Mouse (Mus musculus) spleen, adult 12 weeks (tissue): ENCODE measurements around the gene Evl.
"Not testable (repeated sequence)": the region's sequence is repeated elsewhere in the genome, so short reads cannot be mapped to it uniquely, and the experiment has no call there.

Experiments
- DNase-seq: peaks from one replicate; pipeline ENCODE4 v3.0.0; 2022; ENCODE audit warnings: low spot score

Gene Evl

GRCm38 (mm10) chr12:108554120-108554841, at the start of gene Evl:
Gene Evl (plus strand): TSS chr12:108554720.
- no peak for DNase-seq

- DNase-seq, result no peak
Measured at GRCm38 (mm10) chr12:108505846-108506245, 48.7 kb upstream of the Evl start.

GRCm38 (mm10) chr12:108507046-108507445, 47.5 kb upstream of the Evl start:
- DNase-seq, result not testable (repeated sequence)

DNA sequence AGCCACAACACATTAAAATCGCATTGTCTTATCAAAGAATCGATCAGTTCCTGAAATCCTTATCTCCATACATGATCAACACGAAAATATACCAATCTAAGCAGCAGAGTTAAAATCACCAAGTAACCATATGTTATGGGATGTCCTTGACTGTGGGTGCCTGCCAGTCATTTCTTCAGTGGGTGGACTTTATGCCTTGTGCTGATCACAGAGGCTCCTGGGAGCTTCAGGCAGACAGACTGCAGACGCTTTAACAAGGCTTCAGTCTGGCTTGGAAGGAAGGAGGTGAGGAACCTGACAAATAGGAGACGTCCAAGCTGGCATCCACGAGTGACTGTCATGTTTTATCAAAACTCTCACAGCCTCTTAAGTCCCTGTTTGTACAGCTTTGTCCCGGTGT, 43.9 kb upstream of the Evl start:
- no peak for DNase-seq

GRCm38 (mm10) chr12:108511009-108511408, 43.5 kb upstream of the Evl start:
- no peak for DNase-seq

GRCm38 (mm10) chr12:108515464-108515863, 39.1 kb upstream of the Evl start:
- no peak for DNase-seq

DNA sequence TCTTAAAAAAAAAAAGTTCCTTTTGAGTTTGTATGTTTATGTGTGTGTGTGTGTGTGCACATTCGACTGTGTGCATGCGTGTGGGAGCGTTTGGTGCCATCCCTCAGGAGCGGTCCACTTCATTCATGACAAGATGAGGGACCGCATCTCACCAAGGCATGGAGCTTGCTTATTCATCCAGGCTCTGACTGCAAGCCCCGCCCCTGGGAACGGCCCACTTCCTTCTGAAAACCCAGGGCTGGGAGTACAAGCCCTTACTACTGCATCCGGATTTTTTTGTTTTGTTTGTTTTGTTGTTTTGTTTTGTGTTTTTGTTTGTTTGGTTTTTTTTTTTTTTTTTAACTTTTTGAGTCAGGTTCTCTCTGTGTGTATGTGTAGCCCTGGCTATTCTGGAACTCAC, 35.1 kb upstream of the Evl start:
- DNase-seq, result no peak

DNA sequence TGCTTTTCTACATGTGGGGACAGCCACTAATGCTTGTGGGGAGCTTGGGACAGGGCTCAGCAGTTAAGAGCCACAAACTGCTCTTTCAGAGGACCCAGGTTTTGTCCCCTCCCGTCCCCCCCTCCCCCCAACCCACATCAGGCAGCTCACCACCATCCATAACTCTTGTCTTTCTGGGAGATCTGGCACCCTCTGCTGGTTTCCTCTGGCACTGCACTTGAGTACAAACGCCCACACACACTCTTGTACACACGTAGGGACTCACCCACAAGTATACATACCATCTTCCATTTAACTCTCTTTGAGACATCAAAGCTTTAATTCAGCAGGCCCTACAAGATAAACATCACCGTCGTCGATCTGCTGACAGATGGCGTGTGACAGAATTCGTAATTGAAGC, 25.3 kb upstream of the Evl start:
- DNase-seq, result no peak

DNA sequence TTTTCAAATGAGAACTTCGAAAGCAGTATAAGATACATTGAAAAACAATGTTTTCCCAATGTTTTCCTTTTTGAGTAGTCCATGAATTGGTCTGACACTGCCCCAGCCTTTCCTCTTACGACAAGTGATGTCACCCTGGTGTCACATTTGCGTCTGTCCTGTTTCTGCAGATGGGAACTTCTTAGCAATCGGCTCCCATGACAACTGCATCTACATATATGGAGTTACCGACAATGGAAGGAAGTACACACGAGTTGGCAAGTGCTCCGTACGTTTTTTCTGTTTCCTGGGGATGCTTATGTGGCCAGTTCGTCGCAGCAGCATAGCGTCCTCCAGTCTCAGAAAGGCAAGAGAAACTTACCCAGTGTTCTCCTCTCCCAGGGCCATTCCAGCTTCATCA, 20.0 kb upstream of the Evl start:
- no peak for DNase-seq

DNA sequence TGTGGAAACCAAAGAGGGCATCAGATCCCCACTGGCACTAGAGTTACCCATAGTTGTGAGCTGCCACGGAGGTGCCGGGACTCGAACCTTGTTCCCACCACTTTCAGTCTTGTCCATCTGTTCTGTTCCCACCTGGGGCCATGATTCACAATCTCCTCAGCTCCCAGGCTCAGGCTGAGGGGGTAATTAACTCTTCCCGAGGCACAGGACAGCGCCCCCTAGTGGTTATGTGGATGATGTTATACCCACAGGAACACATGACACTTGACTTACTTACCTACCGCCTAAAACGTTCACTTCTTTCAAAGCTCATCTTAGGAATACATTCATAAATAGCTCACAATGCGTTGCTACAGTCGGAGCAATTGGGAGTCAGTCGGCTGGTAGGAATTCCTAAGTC, 18.1 kb upstream of the Evl start:
- DNase-seq, result no peak

DNA sequence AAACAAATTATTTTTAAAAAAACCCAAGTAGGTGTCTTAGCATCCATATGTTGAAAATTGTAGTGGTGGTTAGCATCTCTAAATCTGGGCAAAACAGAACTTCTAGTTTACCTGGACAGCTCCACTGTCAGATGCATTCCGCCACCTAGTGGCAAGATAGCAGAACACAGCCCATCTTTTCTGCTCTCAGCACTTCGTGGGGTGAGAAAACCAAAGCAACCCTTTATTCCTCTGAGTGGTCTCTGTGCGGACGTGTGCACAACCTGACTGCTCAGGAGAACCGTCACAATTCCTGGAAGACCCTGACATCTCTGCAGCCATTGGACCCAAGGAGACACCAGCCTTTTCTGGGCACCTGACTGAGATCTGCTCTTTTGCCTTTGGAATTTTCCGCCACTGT, 13.4 kb upstream of the Evl start:
- DNase-seq, result no peak

GRCm38 (mm10) chr12:108546508-108547153, 7.9 kb upstream of the Evl start:
- no peak for DNase-seq

GRCm38 (mm10) chr12:108547251-108547875, 7.2 kb upstream of the Evl start:
- no peak for DNase-seq

GRCm38 (mm10) chr12:108551731-108552130, 2.8 kb upstream of the Evl start:
- no peak for DNase-seq

GRCm38 (mm10) chr12:108553079-108553478, 1.4 kb upstream of the Evl start:
- DNase-seq, result no peak

DNA sequence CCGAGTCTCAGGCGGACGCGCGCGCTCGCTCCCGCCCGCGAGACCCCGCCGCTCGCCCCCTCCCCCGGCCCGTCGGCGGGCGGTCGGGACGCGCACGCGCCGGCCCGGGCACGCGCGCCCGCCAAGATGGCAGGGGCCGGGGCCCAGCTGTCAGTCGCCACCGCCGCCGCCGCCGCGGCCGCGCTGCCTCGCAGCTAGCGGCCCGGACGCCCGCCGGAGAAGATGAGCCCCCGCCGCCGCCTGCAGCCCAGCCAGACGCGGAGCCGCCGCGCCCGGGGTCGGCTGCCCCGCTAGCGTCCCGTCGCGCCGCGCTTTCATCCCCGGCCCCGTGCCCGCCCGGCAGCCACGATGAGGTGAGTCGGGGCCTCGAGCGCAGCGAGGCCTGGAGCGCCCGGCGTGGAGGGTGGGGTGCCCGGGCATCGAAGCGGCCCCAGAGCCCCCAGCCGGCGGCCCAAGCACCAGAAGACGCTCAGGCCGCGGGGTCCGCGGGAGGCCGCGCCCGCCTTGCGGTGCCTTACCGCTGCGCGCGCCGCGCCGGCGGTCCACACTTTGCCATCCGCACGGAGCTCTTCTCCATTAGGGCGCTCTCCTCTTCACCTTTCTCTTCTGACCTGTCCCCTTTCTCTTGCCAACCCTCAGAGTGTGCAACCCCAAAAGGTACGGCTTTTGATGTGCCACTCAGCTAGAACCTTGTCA, 489 bp downstream of the Evl start:
- no peak for DNase-seq

DNA sequence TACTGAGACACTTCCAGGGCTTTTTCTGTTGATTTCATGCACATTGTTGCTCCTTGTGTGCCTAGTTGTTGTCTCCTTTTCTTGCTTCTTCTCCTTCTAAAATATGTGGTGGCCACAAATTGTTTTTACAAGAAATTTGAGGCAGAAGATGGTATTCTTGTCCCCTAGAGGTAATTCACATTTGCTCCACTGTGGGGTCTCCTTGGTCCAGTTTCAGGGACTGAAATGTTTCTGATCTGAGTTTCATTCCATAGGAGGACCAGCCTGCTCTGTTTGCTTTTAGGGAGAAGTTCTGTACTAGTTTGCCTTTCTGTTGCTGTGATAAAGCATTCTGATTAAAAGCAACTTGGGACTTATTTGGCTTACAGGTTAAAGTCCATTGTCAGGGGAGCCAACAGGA, 3.7 kb downstream of the Evl start:
- no peak for DNase-seq

DNA sequence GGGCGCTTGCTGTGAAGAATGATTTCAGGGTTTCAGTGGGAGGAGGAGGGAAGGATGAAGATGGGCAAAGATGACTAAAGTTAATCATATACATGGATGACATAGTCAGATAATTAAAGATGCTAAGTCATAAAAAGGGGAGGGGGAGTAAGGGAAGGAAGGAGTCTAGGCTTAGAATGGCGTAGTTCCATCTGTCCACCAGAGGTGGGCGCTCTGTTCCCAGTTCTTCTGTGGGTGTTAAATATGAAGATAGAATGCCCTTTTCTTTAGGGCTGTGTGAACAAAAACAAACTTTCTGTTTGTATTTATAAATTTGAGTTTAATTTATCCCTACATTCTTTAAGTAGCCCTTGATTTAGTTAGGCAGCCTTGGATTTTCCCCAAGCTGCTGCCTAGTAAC, 8.7 kb downstream of the Evl start:
- DNase-seq, result no peak

DNA sequence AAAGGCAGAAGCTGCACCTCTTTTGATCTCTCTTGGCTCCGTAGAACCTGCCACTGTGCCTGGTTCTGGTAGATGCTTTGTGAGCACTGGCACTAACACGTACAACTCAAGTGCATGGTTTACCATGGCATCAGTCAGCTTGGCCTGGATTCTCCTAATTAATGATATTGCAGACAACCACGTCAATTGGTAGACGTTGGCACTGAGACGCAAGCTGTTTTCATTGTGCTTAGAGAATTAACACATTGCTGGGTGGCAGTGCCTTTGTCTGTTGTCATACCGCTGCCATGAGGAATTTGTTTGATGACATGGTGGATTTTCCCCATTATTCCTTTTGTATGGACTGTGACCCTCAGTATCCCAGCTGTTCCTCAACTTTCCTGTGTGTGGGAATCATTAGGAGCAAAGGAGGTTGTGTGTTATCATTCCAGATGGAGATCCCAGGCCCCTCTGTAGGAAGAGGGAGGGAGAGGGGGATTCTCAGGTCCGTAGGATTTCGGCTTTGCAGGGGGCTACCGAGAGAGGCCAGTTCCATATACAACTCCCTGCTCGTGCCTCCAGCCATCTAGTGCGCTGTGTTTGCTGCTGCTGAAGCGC, 10.5 kb downstream of the Evl start:
- DNase-seq, result no peak

GRCm38 (mm10) chr12:108579156-108579871, 24.8 kb downstream of the Evl start:
- DNase-seq, result no peak

DNA sequence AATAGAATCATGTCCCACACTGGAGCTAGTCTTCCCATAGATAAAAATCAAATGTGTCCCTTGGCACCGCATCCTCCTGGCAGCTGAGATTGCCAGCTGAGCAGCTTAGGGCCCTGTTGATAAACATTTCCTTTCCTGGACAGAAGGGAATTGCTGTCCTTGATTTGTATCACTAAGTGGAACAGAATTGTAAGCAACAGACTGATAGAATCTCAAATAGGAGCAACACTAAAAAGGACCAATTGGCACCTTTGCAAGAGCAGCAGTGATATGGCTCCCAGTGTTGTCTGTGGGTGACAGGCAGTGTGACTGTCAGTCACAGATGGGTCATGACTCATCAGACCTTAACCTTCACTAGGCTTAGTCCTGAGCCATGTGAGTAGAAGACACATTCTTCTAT, 29.3 kb downstream of the Evl start:
- DNase-seq, result no peak

- DNase-seq, result no peak
Measured at GRCm38 (mm10) chr12:108590131-108590530, 35.6 kb downstream of the Evl start.
